Mouse (Mus musculus) frontal cortex, postnatal 10 days (tissue): ENCODE results near the gene Nicn1.

Source experiments
- DNase-seq, 2 experiments: peaks; one replicate each; pipeline ENCODE4 v3.0.0; 2022; ENCODE audit warnings: low spot score in 2 of 2, mixed read lengths in 1 of 2

Nicn1 gene

GRCm38 (mm10) chr9:108337848-108338550, 47.8 kb downstream of the Nicn1 start:
- DNase-seq: no peak

- no peak for DNase-seq
Measured at GRCm38 (mm10) chr9:108338551-108338885, 48.3 kb downstream of the Nicn1 start.

GRCm38 (mm10) chr9:108338886-108339781, 48.9 kb downstream of the Nicn1 start, which contains the start of gene Gpx1:
TSS of gene Gpx1 (plus strand) at chr9:108338903.
- peak; percentile 85 to 86 for DNase-seq

- DNase-seq: no peak
Measured at GRCm38 (mm10) chr9:108339886-108340257, 49.6 kb downstream of the Nicn1 start.

- DNase-seq: no peak
Measured at GRCm38 (mm10) chr9:108340258-108341138, 50.3 kb downstream of the Nicn1 start.

- no peak for DNase-seq
Measured at GRCm38 (mm10) chr9:108341139-108341475, 50.9 kb downstream of the Nicn1 start.

- no peak for DNase-seq
Measured at GRCm38 (mm10) chr9:108341801-108342200, 51.6 kb downstream of the Nicn1 start.

GRCm38 (mm10) chr9:108342301-108342831, 52.1 kb downstream of the Nicn1 start:
- no peak for DNase-seq

GRCm38 (mm10) chr9:108343331-108343730, 53.1 kb downstream of the Nicn1 start:
- DNase-seq: no peak

GRCm38 (mm10) chr9:108343835-108344234, 53.6 kb downstream of the Nicn1 start:
- DNase-seq: no peak

- DNase-seq: no peak
Measured at GRCm38 (mm10) chr9:108344471-108344870, 54.2 kb downstream of the Nicn1 start.
